Mouse (Mus musculus): ENCODE data around the gene C1ql4.
"Not testable (repeated sequence)": the region's sequence is repeated elsewhere in the genome, so short reads cannot be mapped to it uniquely, and the experiment has no call there.

Gene C1ql4

GRCm38 (mm10) chr15:99098493-99098861 lies 10.9 kb upstream of the C1ql4 start:
- DNase-seq (ENCODE audit: low read depth), result no peak

GRCm38 (mm10) chr15:99097840-99098492 lies 10.3 kb upstream of the C1ql4 start:
- DNase-seq (ENCODE audit: low read depth), result no peak

GRCm38 (mm10) chr15:99096831-99097500 lies 9.3 kb upstream of the C1ql4 start:
- DNase-seq (ENCODE audit: low read depth), result no peak

- no peak for DNase-seq (ENCODE audit: low read depth)
Observed at GRCm38 (mm10) chr15:99096061-99096793, 8.6 kb upstream of the C1ql4 start.

GRCm38 (mm10) chr15:99095356-99095755 lies 7.7 kb upstream of the C1ql4 start:
- DNase-seq (ENCODE audit: low read depth), result no peak

GRCm38 (mm10) chr15:99094631-99095270 lies 7.1 kb upstream of the C1ql4 start:
- DNase-seq (ENCODE audit: low read depth), result no peak

GRCm38 (mm10) chr15:99093291-99094258 lies 6.0 kb upstream of the C1ql4 start:
- DNase-seq (ENCODE audit: low read depth), result peak; percentile 55

GRCm38 (mm10) chr15:99092870-99093269 lies 5.3 kb upstream of the C1ql4 start, which contains the start of gene Dnajc22:
Gene Dnajc22 (plus strand): TSS chr15:99093170.
- no peak for DNase-seq (ENCODE audit: low read depth)

- DNase-seq (ENCODE audit: low read depth), result no peak
Observed at GRCm38 (mm10) chr15:99089069-99089468, 1.5 kb upstream of the C1ql4 start.

GRCm38 (mm10) chr15:99088292-99088691 lies 675 bp upstream of the C1ql4 start:
- peak; percentile 85 for DNase-seq (ENCODE audit: low read depth)

- no peak for DNase-seq (ENCODE audit: low read depth)
Observed at GRCm38 (mm10) chr15:99085997-99086396, 1.6 kb downstream of the C1ql4 start.

- no peak for DNase-seq (ENCODE audit: low read depth)
Observed at GRCm38 (mm10) chr15:99084618-99085017, 3.0 kb downstream of the C1ql4 start.

GRCm38 (mm10) chr15:99083867-99084557 lies 3.6 kb downstream of the C1ql4 start:
- DNase-seq (ENCODE audit: low read depth), result peak; percentile 13

- DNase-seq (ENCODE audit: low read depth), result peak; percentile 64
Observed at GRCm38 (mm10) chr15:99083258-99083657, 4.4 kb downstream of the C1ql4 start.

- no peak for DNase-seq (ENCODE audit: low read depth)
Observed at GRCm38 (mm10) chr15:99082840-99083239, 4.8 kb downstream of the C1ql4 start.

GRCm38 (mm10) chr15:99082322-99082721 lies 5.3 kb downstream of the C1ql4 start:
- no peak for DNase-seq (ENCODE audit: low read depth)

GRCm38 (mm10) chr15:99079804-99080203 lies 7.8 kb downstream of the C1ql4 start:
- no peak for DNase-seq (ENCODE audit: low read depth)

- no peak for DNase-seq (ENCODE audit: low read depth)
Observed at GRCm38 (mm10) chr15:99078181-99078910, 9.3 kb downstream of the C1ql4 start.

- DNase-seq (ENCODE audit: low read depth), result not testable (repeated sequence)
Observed at GRCm38 (mm10) chr15:99076011-99076410, 11.6 kb downstream of the C1ql4 start.
